Comparison of ENCODE assay signal across 11 mouse cellular contexts in the genomic region with DNA sequence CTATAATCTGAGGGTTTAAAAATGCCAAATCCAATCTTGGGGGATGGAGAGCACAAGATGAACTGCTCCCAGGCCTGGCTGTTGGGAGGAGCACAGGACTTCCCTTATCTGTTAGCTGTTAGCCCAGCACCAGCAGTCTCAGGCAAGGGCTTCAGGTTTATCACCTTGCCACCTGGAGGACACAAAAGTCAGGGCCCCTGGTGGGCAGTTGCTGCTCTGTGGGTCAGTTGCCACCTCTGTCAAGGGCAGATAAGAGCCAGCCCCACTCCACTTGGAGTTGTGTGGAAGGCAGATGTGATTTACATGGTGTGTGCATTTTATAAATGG.
DNase-seq lines count a peak whose midpoint lies in the region; ATAC-seq and TF ChIP-seq lines count a peak whose summit lies in the region.
"Had no signal": no experiment of that assay in that cellular context is flagged by ENCODE, and none has a peak within 500 bp of the region (broad histone marks: within the 10 kb centered on the region; RNA-seq: fewer than 3 reads in every experiment).

No protein-coding gene starts in this region.

- peak overlapping the region; percentile 30; the same call in 1 of the 2 replicates for H3K9ac ChIP-seq in heart, embryonic 13.5 days
- H3K9ac ChIP-seq in embryonic facial prominence, embryonic 14.5 days (ENCODE audit: low read depth, low read length) = no peak overlapping the region
- H3K9ac ChIP-seq in hindbrain, embryonic 15.5 days = peak overlapping the region; percentile 13; the same call in 1 of the 2 replicates
- peak overlapping the region; percentile 42 for H3K9ac ChIP-seq in midbrain, embryonic 16.5 days (ENCODE audit: low read depth, low read length)

- H3K4me2 ChIP-seq in heart, embryonic 13.5 days = peak overlapping the region; percentile 51
- peak overlapping the region; percentile 43 for H3K4me2 ChIP-seq in embryonic facial prominence, embryonic 14.5 days (ENCODE audit: low read depth, low read length)
- H3K4me2 ChIP-seq in hindbrain, embryonic 15.5 days = peak overlapping the region; percentile 31; the same call in 1 of the 2 replicates
- no peak overlapping the region for H3K4me2 ChIP-seq in midbrain, embryonic 16.5 days (ENCODE audit: low read length)

- H3K27me3 ChIP-seq in heart, embryonic 13.5 days (replicated peaks) = peaks cover 10% of the 10 kb centered on the region
- no peaks in the 10 kb centered on the region for H3K27me3 ChIP-seq in embryonic facial prominence, embryonic 14.5 days (replicated peaks; ENCODE audit: control insufficient read depth, insufficient read depth, low read length)
- H3K27me3 ChIP-seq in hindbrain, embryonic 15.5 days = no peaks in the 10 kb centered on the region
- H3K27me3 ChIP-seq in midbrain, embryonic 16.5 days (ENCODE audit: control insufficient read depth, insufficient read depth, low read depth, low read length) = no peaks in the 10 kb centered on the region
- H3K27me3 ChIP-seq in thymus, adult 2 months (ENCODE audit: control insufficient read depth, insufficient read depth, low read length) = no peaks in the 10 kb centered on the region
- H3K27me3 ChIP-seq: megakaryocyte, embryonic 14.5 days had no signal

- H3K27ac ChIP-seq in heart, embryonic 13.5 days (replicated peaks) = peak overlapping the region; percentile 86
- H3K27ac ChIP-seq in embryonic facial prominence, embryonic 14.5 days (replicated peaks; ENCODE audit: low read depth, low read length) = peak overlapping the region; percentile 68
- H3K27ac ChIP-seq in hindbrain, embryonic 15.5 days (replicated peaks) = peak overlapping the region; percentile 77
- H3K27ac ChIP-seq in midbrain, embryonic 16.5 days (ENCODE audit: low read length) = peak overlapping the region; percentile 75
- no peak overlapping the region for H3K27ac ChIP-seq in thymus, adult 2 months (ENCODE audit: control insufficient read depth, insufficient read depth, low read length)
- H3K27ac ChIP-seq: gastrocnemius, adult 2 months; kidney, postnatal 0 days had no signal

- no peak overlapping the region for H3K4me3 ChIP-seq in heart, embryonic 13.5 days
- H3K4me3 ChIP-seq in embryonic facial prominence, embryonic 14.5 days (ENCODE audit: low read depth, low read length) = no peak overlapping the region
- H3K4me3 ChIP-seq in hindbrain, embryonic 15.5 days = no peak overlapping the region
- no peak overlapping the region for H3K4me3 ChIP-seq in midbrain, embryonic 16.5 days (ENCODE audit: low read depth, low read length)
- H3K4me3 ChIP-seq in thymus, adult 2 months (ENCODE audit: control insufficient read depth, insufficient read depth, low read length) = no peak overlapping the region
- H3K4me3 ChIP-seq: gastrocnemius, adult 2 months; megakaryocyte, embryonic 14.5 days had no signal

- no peak for DNase-seq in heart, postnatal 4 days
- no peak for DNase-seq in embryonic facial prominence, embryonic 14.5 days (ENCODE audit: low spot score)
- DNase-seq in thymus, adult 2 months = no peak
- DNase-seq in gastrocnemius, postnatal 4 days (ENCODE audit: low spot score in 2 of 2) = no peak
- DNase-seq in layer of hippocampus, adult 11-12 months (ENCODE audit: low spot score) = no peak

- no peak for ATAC-seq in heart, embryonic 13.5 days (ENCODE audit: extremely low read depth, insufficient number of reproducible peaks, low FRiP score, low TSS enrichment)
- peak; percentile 54; the same call in 1 of the 2 replicates for ATAC-seq in embryonic facial prominence, embryonic 14.5 days (ENCODE audit: low read depth)
- ATAC-seq in hindbrain, embryonic 15.5 days (ENCODE audit: low FRiP score, low read depth) = peak; percentile 45; the same call in 1 of the 2 replicates
- peak; percentile 26; the same call in 1 of the 2 replicates for ATAC-seq in midbrain, embryonic 16.5 days

- peaks cover 30% of the 10 kb centered on the region for H3K4me1 ChIP-seq in heart, embryonic 13.5 days
- H3K4me1 ChIP-seq in embryonic facial prominence, embryonic 14.5 days (ENCODE audit: control insufficient read depth, insufficient read depth, low read length) = peaks cover 15% of the 10 kb centered on the region
- peaks cover 29% of the 10 kb centered on the region for H3K4me1 ChIP-seq in hindbrain, embryonic 15.5 days (replicated peaks)
- H3K4me1 ChIP-seq in midbrain, embryonic 16.5 days (ENCODE audit: control insufficient read depth, insufficient read depth, low read length) = peaks cover 22% of the 10 kb centered on the region
- no peaks in the 10 kb centered on the region for H3K4me1 ChIP-seq in thymus, adult 2 months (replicated peaks; ENCODE audit: control insufficient read depth, insufficient read depth, low read length)
- H3K4me1 ChIP-seq: megakaryocyte, embryonic 14.5 days had no signal

- TF ChIP-seq POLR2A in thymus, adult 2 months (IDR thresholded peaks at IDR 0.05; ENCODE audit: control insufficient read depth, extremely low read depth, insufficient read depth, low read length, poor library complexity) = no peak

- H3K36me3 ChIP-seq in heart, embryonic 13.5 days = no peaks in the 10 kb centered on the region
- H3K36me3 ChIP-seq in embryonic facial prominence, embryonic 14.5 days (ENCODE audit: control insufficient read depth, insufficient read depth, low read length) = no peaks in the 10 kb centered on the region
- H3K36me3 ChIP-seq in hindbrain, embryonic 15.5 days = no peaks in the 10 kb centered on the region
- no peaks in the 10 kb centered on the region for H3K36me3 ChIP-seq in midbrain, embryonic 16.5 days (ENCODE audit: control insufficient read depth, insufficient read depth, low read length)
- H3K36me3 ChIP-seq in thymus, adult 2 months (ENCODE audit: control insufficient read depth, insufficient read depth, low read length) = no peaks in the 10 kb centered on the region

- H3K9me3 ChIP-seq in heart, embryonic 13.5 days = no peaks in the 10 kb centered on the region
- H3K9me3 ChIP-seq in embryonic facial prominence, embryonic 14.5 days (ENCODE audit: control insufficient read depth, low read length) = no peaks in the 10 kb centered on the region
- H3K9me3 ChIP-seq in hindbrain, embryonic 15.5 days = no peaks in the 10 kb centered on the region
- no peaks in the 10 kb centered on the region for H3K9me3 ChIP-seq in midbrain, embryonic 16.5 days (replicated peaks; ENCODE audit: control insufficient read depth, low read length, poor library complexity, severe bottlenecking)

- no peak for TF ChIP-seq CTCF in thymus, adult 2 months (IDR thresholded peaks at IDR 0.05; ENCODE audit: borderline replicate concordance, control insufficient read depth, extremely low read depth, insufficient read depth, low read length, poor library complexity)
